Mouse (Mus musculus) erythroblast, embryonic 14.5 days (primary cell): ENCODE measurements around the gene Catspere2.
"Not testable (repeated sequence)": the region's sequence is repeated elsewhere in the genome, so short reads cannot be mapped to it uniquely, and the experiment has no call there.

ENCODE experiments used
- GATA1 ChIP-seq: IDR thresholded peaks from 2 replicates; pipeline ENCODE4 v1.6.1; 2012; ENCODE audit warnings: low read length, inconsistent platforms, mixed read lengths
- TAL1 ChIP-seq: IDR thresholded peaks from 3 replicates; pipeline ENCODE4 v1.6.1; 2012; ENCODE audit warnings: low read length, inconsistent platforms, mixed read lengths

- not testable (repeated sequence) for TF ChIP-seq GATA1, TAL1
Measured at GRCm38 (mm10) chr1:178187810-178188209, 204.6 kb downstream of the Catspere2 start.
